In the genomic region with DNA sequence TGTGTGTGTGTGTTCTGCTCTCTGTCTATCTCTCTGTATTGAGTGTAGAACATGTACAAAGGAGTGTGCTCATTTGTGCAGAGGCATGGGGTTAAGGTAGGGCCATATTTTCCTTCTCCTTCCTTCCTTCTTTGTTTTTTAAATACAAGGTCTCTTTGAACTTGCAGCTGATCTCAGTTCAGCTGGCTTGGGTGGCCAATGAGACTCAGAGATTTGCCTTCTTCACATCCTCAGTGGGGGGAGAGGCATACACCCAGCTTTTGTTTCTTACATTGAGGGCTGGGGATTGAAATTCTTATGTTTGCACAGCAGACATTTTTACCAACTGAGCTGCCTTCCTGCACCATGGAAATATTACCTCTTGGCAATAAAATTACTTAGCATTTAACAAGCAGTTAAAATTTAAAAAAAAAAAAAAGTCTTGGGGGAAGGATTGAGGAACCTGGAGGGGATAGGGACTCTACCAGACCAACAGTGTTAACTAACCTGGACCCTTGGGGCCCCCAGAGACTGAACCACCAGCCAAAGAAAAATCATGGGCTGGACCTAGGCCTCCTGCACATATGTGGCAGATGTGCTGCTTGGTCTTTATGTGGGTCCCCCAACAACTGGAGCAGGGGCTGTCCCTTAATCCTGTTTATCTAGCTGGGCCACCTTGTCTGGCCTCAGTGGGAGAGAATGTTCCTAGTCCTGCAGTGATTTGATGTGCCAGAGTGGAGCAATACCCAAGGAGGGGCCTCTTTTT, we compare ENCODE assay signal across 1 mouse cellular context.
TF ChIP-seq lines count a peak whose summit lies in the region.

No protein-coding gene starts in this region.

TF ChIP-seq in CH12.LX, 34 proteins besides CTCF, POLR2A, EP300 and RAD21 (continued from another document):
- TF ChIP-seq MAZ (IDR thresholded peaks at IDR 0.05; ENCODE audit: low read depth, low read length): peak; percentile 55; the same call in 1 of the 2 replicates
- TF ChIP-seq SMC3 (IDR thresholded peaks at IDR 0.05; ENCODE audit: low read depth, low read length): no peak
- TF ChIP-seq JUN (IDR thresholded peaks at IDR 0.05; ENCODE audit: insufficient read depth, low read depth, low read length): no peak
- TF ChIP-seq KAT2A (IDR thresholded peaks at IDR 0.05; ENCODE audit: insufficient replicate concordance, low read length): no peak
- no peak for TF ChIP-seq MAX (IDR thresholded peaks at IDR 0.05; ENCODE audit: low read length)
- TF ChIP-seq JUND (conservative IDR thresholded peaks at IDR 0.05; ENCODE audit: low read depth, low read length): no peak
- TF ChIP-seq NELFE (IDR thresholded peaks at IDR 0.05; ENCODE audit: low read depth, low read length): no peak
- no peak for TF ChIP-seq E2F4 (IDR thresholded peaks at IDR 0.05; ENCODE audit: insufficient replicate concordance, low read depth, low read length)
- 0 out of 2 replicates have a peak, but pooled peaks have one; percentile 1 for TF ChIP-seq BHLHE40 (IDR thresholded peaks at IDR 0.05; ENCODE audit: low read depth, low read length)
